Mouse (Mus musculus) intestine, embryonic 16.5 days (tissue): ENCODE data around the gene Rsg1. TPM values are rescaled to one million over a fixed set of nuclear protein-coding genes. Genes with fewer than 3 reads are reported as not detected.

Experiments
- ATAC-seq: fragments of 200-750 bp; cut with Nextera tagmentation; 2 replicates; pipeline ENCODE4 v1.8.0; 2017; ENCODE audit warnings: moderate TSS enrichment, moderate library complexity
- H3K27ac ChIP-seq: fragments of 300-500 bp; sonication (generic); 2 replicates; pipeline ENCODE4 v1.5.1; 2014; ENCODE audit warnings: mild to moderate bottlenecking, low read length
- H3K27me3 ChIP-seq: fragments of 300-500 bp; sonication (generic); replicated peaks from 2 replicates; pipeline ENCODE4 v1.6.1; 2014; ENCODE audit warnings: low read length, control low read depth, mixed read lengths; ENCODE audit not compliant: control insufficient read depth, insufficient read depth
- H3K36me3 ChIP-seq: fragments of 300-500 bp; sonication (generic); 2 replicates; pipeline ENCODE4 v1.6.1; 2014; ENCODE audit warnings: low read length, control low read depth; ENCODE audit not compliant: control insufficient read depth, insufficient read depth
- H3K4me1 ChIP-seq: fragments of 300-500 bp; sonication (generic); 2 replicates; pipeline ENCODE4 v1.6.1; 2014; ENCODE audit warnings: low read length, control low read depth, mixed read lengths; ENCODE audit not compliant: control insufficient read depth, insufficient read depth
- H3K4me2 ChIP-seq: fragments of 300-500 bp; sonication (generic); 2 replicates; pipeline ENCODE4 v1.6.1; 2014; ENCODE audit warnings: low read depth, low read length, control low read depth
- H3K4me3 ChIP-seq: fragments of 300-500 bp; sonication (generic); 2 replicates; pipeline ENCODE4 v1.5.1; 2014; ENCODE audit warnings: mild to moderate bottlenecking, low read length
- H3K9ac ChIP-seq: fragments of 300-500 bp; sonication (generic); 2 replicates; pipeline ENCODE4 v1.6.1; 2014; ENCODE audit warnings: low read depth, low read length
- H3K9me3 ChIP-seq: fragments of 300-500 bp; sonication (generic); 2 replicates; pipeline ENCODE4 v1.6.1; 2016; ENCODE audit warnings: low read length, control low read depth; ENCODE audit not compliant: control insufficient read depth
- WGBS: fragments of 180-500 bp; shearing (Covaris S2); extraction: QIAGEN DNeasy Blood & Tissue Kit; methylation state at CpG from one replicate; pipeline ENCODE4 v1.1.7; 2014; 5-methylcytosine and 5-hydroxymethylcytosine counted together
- polyA plus RNA-seq: library from polyadenylated mRNA; unstranded; fragments of >200 nt; fragmentation: Nextera tagmentation; extraction: Ambion mirVana; gene quantifications from 2 replicates; pipeline ENCODE4 v1.2.1, GENCODE M21; 2015

Rsg1 gene
- polyA plus RNA-seq, 1 experiment from 2014 or later, result 5.1 TPM

- WGBS, result 84% methylated on average over 3 of the region's 3 CpGs
- Histone ChIP-seq H3K9me3 (peaks cover 4% of the 10 kb centered on the region; the same call in 1 of the 2 replicates), H3K4me2 (no peak overlapping the region), H3K4me3 (no peak overlapping the region), H3K27me3 (no peaks in the 10 kb centered on the region), H3K9ac (no peak overlapping the region), H3K36me3 (no peaks in the 10 kb centered on the region), H3K27ac (no peak overlapping the region), H3K4me1 (peaks cover 7% of the 10 kb centered on the region)
- ATAC-seq, result no peak
Observed at GRCm38 (mm10) chr4:141267250-141267649, 53.5 kb downstream of the Rsg1 start.

- ATAC-seq, result no peak
- 42% methylated on average over 9 of the region's 9 CpGs for WGBS
- H3K27ac ChIP-seq, result no peak overlapping the region
- peaks cover 7% of the 10 kb centered on the region for H3K4me1 ChIP-seq
- H3K9me3 ChIP-seq, result peaks cover 4% of the 10 kb centered on the region; the same call in 1 of the 2 replicates
- no peak overlapping the region for H3K4me3 ChIP-seq
- H3K4me2 ChIP-seq, result no peak overlapping the region
- H3K36me3 ChIP-seq, result no peaks in the 10 kb centered on the region
- no peaks in the 10 kb centered on the region for H3K27me3 ChIP-seq
- H3K9ac ChIP-seq, result no peak overlapping the region
Observed at GRCm38 (mm10) chr4:141267837-141268236, 54.1 kb downstream of the Rsg1 start.

GRCm38 (mm10) chr4:141268350-141268749 is 54.6 kb downstream of the Rsg1 start:
- Histone ChIP-seq H3K27me3 (no peaks in the 10 kb centered on the region), H3K4me3 (no peak overlapping the region), H3K4me2 (no peak overlapping the region), H3K27ac (no peak overlapping the region), H3K36me3 (no peaks in the 10 kb centered on the region), H3K9ac (no peak overlapping the region), H3K9me3 (peaks cover 4% of the 10 kb centered on the region; the same call in 1 of the 2 replicates), H3K4me1 (peaks cover 11% of the 10 kb centered on the region)
- 88% methylated on average over 4 of the region's 4 CpGs for WGBS
- no peak for ATAC-seq

- ATAC-seq, result no peak
- Histone ChIP-seq H3K9ac (no peak overlapping the region), H3K4me3 (no peak overlapping the region), H3K27ac (no peak overlapping the region), H3K9me3 (peaks cover 4% of the 10 kb centered on the region; the same call in 1 of the 2 replicates), H3K27me3 (no peaks in the 10 kb centered on the region), H3K4me1 (peaks cover 15% of the 10 kb centered on the region), H3K4me2 (no peak overlapping the region), H3K36me3 (no peaks in the 10 kb centered on the region)
- WGBS, result 79% methylated on average over 6 of the region's 6 CpGs
Observed at GRCm38 (mm10) chr4:141269080-141269479, 55.3 kb downstream of the Rsg1 start.

GRCm38 (mm10) chr4:141270201-141270940 is 56.6 kb downstream of the Rsg1 start:
- Histone ChIP-seq H3K9ac (no peak overlapping the region), H3K4me2 (no peak overlapping the region), H3K9me3 (peaks cover 4% of the 10 kb centered on the region; the same call in 1 of the 2 replicates), H3K27me3 (no peaks in the 10 kb centered on the region), H3K4me3 (no peak overlapping the region), H3K36me3 (no peaks in the 10 kb centered on the region), H3K4me1 (peaks cover 23% of the 10 kb centered on the region), H3K27ac (no peak overlapping the region)
- ATAC-seq, result no peak
- WGBS, result 62% methylated on average over 15 of the region's 15 CpGs

GRCm38 (mm10) chr4:141271228-141271627 is 57.5 kb downstream of the Rsg1 start:
- H3K27me3 ChIP-seq, result no peaks in the 10 kb centered on the region
- no peak for ATAC-seq
- no peak overlapping the region for H3K4me3 ChIP-seq
- H3K27ac ChIP-seq, result no peak overlapping the region; the same call in 1 of the 2 replicates
- peaks cover 23% of the 10 kb centered on the region for H3K4me1 ChIP-seq
- H3K36me3 ChIP-seq, result no peaks in the 10 kb centered on the region
- no peak overlapping the region for H3K4me2 ChIP-seq
- H3K9me3 ChIP-seq, result peaks cover 1% of the 10 kb centered on the region; the same call in 1 of the 2 replicates
- H3K9ac ChIP-seq, result peak overlapping the region; percentile 48; the same call in 1 of the 2 replicates
- 70% methylated on average over 7 of the region's 7 CpGs for WGBS

- H3K4me2 ChIP-seq, result no peak overlapping the region
- no peaks in the 10 kb centered on the region for H3K27me3 ChIP-seq
- no peaks in the 10 kb centered on the region for H3K36me3 ChIP-seq
- H3K4me3 ChIP-seq, result no peak overlapping the region
- H3K27ac ChIP-seq, result no peak overlapping the region; the same call in 1 of the 2 replicates
- ATAC-seq, result peak; percentile 21; the same call in 1 of the 2 replicates
- 63% methylated on average over 6 of the region's 6 CpGs for WGBS
- peak overlapping the region; percentile 48; the same call in 1 of the 2 replicates for H3K9ac ChIP-seq
- no peaks in the 10 kb centered on the region for H3K9me3 ChIP-seq
- peaks cover 23% of the 10 kb centered on the region for H3K4me1 ChIP-seq
Observed at GRCm38 (mm10) chr4:141271721-141272120, 58.0 kb downstream of the Rsg1 start.

GRCm38 (mm10) chr4:141272878-141273277 is 59.1 kb downstream of the Rsg1 start:
- no peaks in the 10 kb centered on the region for H3K27me3 ChIP-seq
- peaks cover 29% of the 10 kb centered on the region for H3K4me1 ChIP-seq
- H3K36me3 ChIP-seq, result no peaks in the 10 kb centered on the region
- H3K9me3 ChIP-seq, result no peaks in the 10 kb centered on the region
- peak overlapping the region; percentile 49 for H3K9ac ChIP-seq
- peak overlapping the region; percentile 25 for H3K4me3 ChIP-seq
- WGBS, result 19% methylated on average over 14 of the region's 14 CpGs
- peak; percentile 25 for ATAC-seq
- H3K27ac ChIP-seq, result no peak overlapping the region
- peak overlapping the region; percentile 51 for H3K4me2 ChIP-seq

- ATAC-seq, result peak; percentile 77
- WGBS, result 17% methylated on average over 12 of the region's 12 CpGs
- H3K9me3 ChIP-seq, result no peaks in the 10 kb centered on the region
- H3K27me3 ChIP-seq, result no peaks in the 10 kb centered on the region
- peak overlapping the region; percentile 49 for H3K9ac ChIP-seq
- H3K4me1 ChIP-seq, result peaks cover 33% of the 10 kb centered on the region
- H3K27ac ChIP-seq, result no peak overlapping the region
- H3K4me2 ChIP-seq, result peak overlapping the region; percentile 51
- H3K4me3 ChIP-seq, result peak overlapping the region; percentile 25
- H3K36me3 ChIP-seq, result no peaks in the 10 kb centered on the region
Observed at GRCm38 (mm10) chr4:141273296-141273695, 59.5 kb downstream of the Rsg1 start.
